Mouse (Mus musculus) central nervous system, embryonic 14 days (tissue): ENCODE data around the gene Bphl. TPM values are rescaled to one million over a fixed set of nuclear protein-coding genes. Genes with fewer than 3 reads are reported as not detected.

ENCODE experiments used
- polyA plus RNA-seq: library from polyadenylated mRNA; depleted of rRNA; stranded (reverse); fragments of >200 nt; gene quantifications from 2 replicates; pipeline ENCODE4 v1.2.3, GENCODE M21; 2012; rRNA removed

The Bphl gene
- 26.4 and 28.0 TPM in 2 replicates for polyA plus RNA-seq

DNA sequence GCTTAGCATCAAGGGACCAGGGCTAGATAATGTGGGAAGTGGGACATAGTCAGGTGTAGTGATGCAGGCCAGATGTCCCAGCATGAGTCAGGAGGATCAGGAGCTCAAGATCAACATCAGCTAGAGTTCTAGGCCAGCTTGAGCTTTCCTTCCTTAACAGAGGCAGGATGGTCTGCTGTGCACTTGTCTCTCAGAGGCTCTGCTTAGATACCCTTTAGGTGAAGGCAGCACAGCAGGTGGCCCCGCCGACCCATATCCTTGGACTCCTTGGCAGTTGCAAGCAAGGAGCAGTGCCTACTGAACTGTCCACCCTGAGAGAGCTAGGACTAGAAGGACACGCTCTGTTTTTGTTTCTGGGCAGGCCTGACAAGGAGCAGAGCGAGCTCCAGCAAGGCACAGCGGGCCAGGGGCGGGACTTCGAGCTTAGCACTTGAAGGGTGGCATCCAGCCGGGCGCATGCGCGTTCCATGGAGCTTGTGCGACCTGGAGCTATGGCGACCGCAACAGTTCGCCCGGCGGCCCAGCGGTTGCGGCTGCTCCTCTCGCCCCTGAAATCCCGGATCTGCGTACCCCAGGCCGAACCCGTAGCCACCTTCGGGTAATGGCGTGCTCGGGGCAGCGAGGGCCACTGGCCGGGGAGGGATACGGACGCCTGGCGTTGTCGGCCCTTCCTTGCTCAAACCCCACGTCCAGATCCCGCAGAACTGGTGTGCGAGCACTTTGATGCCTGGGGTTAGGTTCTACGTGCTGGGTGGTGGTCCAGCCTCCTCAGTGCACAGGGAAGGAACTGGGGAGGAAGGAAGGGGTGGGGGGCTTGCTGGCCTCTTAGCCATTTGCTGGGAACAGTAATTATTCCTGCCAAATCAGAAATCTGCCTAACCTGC lies at the start of gene Bphl:
Gene Bphl, plus strand, starts transcription at position 426 of the 884 bp plus-strand sequence.

DNA sequence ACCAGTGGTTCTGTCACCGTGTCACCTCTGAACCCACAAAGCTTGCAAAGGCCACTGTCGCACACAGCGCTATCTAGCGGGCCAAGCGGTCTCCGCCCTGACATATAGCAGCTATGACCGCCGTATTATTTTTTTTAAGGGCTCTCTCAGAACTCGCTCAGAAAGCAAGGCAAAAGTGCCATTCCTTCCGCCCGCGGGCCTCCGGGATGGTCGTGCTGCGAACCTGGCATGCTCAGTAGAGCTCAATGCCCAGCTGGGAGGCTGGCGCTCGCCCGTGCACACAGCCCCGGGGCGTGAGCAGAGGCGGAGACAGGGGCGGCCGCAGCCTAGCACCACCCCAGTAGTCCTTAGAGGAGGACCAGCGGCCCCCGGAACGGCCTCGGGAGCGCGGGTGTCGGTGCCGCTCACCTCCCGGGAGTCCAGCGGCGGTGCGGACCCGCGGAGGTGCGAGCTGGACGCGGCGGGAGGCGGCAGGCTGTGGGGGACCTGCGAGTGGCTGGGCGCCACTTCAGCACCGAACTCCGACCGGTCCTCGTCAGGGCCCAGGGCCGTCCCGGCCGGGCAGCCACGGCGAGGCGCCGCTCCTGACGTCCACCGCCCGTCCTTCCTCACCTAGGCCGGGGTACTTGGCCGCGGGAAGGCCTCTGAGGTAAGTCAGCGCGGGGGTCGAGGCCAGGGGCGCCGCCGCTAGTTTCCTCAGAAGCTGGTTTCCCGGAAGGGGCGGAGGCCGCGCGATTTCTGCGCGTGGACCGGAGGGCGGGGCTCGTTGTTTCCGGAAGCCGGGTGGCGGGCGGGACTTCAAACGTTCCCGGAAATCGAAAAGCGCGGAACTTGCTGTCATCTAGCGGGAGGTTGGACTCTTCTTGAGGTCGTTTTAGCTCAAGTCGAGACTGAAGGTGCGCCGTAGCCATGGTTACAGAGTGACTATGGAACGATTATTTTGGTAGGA lies 35.1 kb upstream of the Bphl start, which contains the start of the genes Ripk1 and Serpinb6a:
Gene Ripk1, plus strand, starts transcription at position 306 of the 949 bp plus-strand sequence.
Gene Serpinb6a, minus strand, starts transcription at position 737 of the 949 bp plus-strand sequence.

GRCm38 (mm10) chr13:34077492-34078271 lies 40.3 kb downstream of the Bphl start, which contains the start of gene Tubb2a:
Gene Tubb2a (minus strand): TSS chr13:34078007.

Other genes with a start within 250 kb of the Bphl start
- gene Serpinb6e, start 194.2 kb upstream of the Bphl start, polyA plus RNA-seq = 0.06 TPM in 1 of 2 replicates, not detected in the other
- gene Serpinb6c, start 131.9 kb upstream of the Bphl start, polyA plus RNA-seq = 0.16 and 0.21 TPM in 2 replicates
- 5.3 and 7.8 TPM in 2 replicates for gene Nqo2, start 72.9 kb upstream of the Bphl start, polyA plus RNA-seq
- 5.0 and 6.5 TPM in 2 replicates for gene Ripk1, start 35.2 kb upstream of the Bphl start, polyA plus RNA-seq
- 26.9 and 37.9 TPM in 2 replicates for gene Serpinb6a, start 34.8 kb upstream of the Bphl start, polyA plus RNA-seq
- gene Tubb2a, start 40.4 kb downstream of the Bphl start, polyA plus RNA-seq = 2,489 and 2,593 TPM in 2 replicates
- 5,936 and 7,251 TPM in 2 replicates for gene Tubb2b, start 92.9 kb downstream of the Bphl start, polyA plus RNA-seq
- gene Psmg4, start 125.4 kb downstream of the Bphl start, polyA plus RNA-seq = 131 and 162 TPM in 2 replicates